ENCODE assay signal across 8 mouse cellular contexts in genomic region chr9:117373164-117373741, GRCm38 (mm10).
A peak's percentile ranks its signal among the peaks of the same experiment; 100 is the strongest.
DNase-seq lines count a peak whose midpoint lies in the region; ATAC-seq and TF ChIP-seq lines count a peak whose summit lies in the region.

No protein-coding gene starts in this region.

- no peak for TF ChIP-seq CTCF in liver, postnatal 0 days (IDR thresholded peaks at IDR 0.05; ENCODE audit: low read depth)

- no peak; the same call in 1 of the 2 replicates for TF ChIP-seq EP300 in liver, postnatal 0 days (IDR thresholded peaks at IDR 0.05; ENCODE audit: low read depth)

- no peak overlapping the region for H3K4me2 ChIP-seq in heart, embryonic 15.5 days
- no peak overlapping the region for H3K4me2 ChIP-seq in liver, postnatal 0 days (ENCODE audit: low read depth, low read length)

- 37% methylated on average over 7 of the region's 7 CpGs for WGBS in heart, embryonic 15.5 days
- WGBS in liver, postnatal 0 days (ENCODE audit: insufficient replicate concordance): 18% methylated on average over 7 of the region's 7 CpGs
- 75% methylated on average over 7 of the region's 7 CpGs for WGBS in forebrain, embryonic 10.5 days

- H3K9ac ChIP-seq in heart, embryonic 15.5 days: no peak overlapping the region
- H3K9ac ChIP-seq in liver, postnatal 0 days (replicated peaks): no peak overlapping the region

- H3K4me1 ChIP-seq in heart, embryonic 15.5 days (replicated peaks): no peaks in the 10 kb centered on the region
- no peaks in the 10 kb centered on the region for H3K4me1 ChIP-seq in liver, postnatal 0 days (ENCODE audit: insufficient read depth)
- peaks cover 2% of the 10 kb centered on the region; the same call in 1 of the 2 replicates for H3K4me1 ChIP-seq in forebrain, embryonic 10.5 days

- no peak overlapping the region for H3K4me3 ChIP-seq in heart, embryonic 15.5 days
- no peak overlapping the region for H3K4me3 ChIP-seq in liver, postnatal 0 days (ENCODE audit: low read depth, low read length)
- no peak overlapping the region for H3K4me3 ChIP-seq in forebrain, embryonic 10.5 days

- H3K9me3 ChIP-seq in heart, embryonic 15.5 days (replicated peaks): no peaks in the 10 kb centered on the region
- no peaks in the 10 kb centered on the region for H3K9me3 ChIP-seq in liver, postnatal 0 days (ENCODE audit: low read length)
- H3K9me3 ChIP-seq in forebrain, embryonic 10.5 days: no peaks in the 10 kb centered on the region

- no peaks in the 10 kb centered on the region for H3K36me3 ChIP-seq in heart, embryonic 15.5 days
- H3K36me3 ChIP-seq in liver, postnatal 0 days (replicated peaks; ENCODE audit: insufficient read depth, low read length): no peaks in the 10 kb centered on the region
- no peaks in the 10 kb centered on the region for H3K36me3 ChIP-seq in forebrain, embryonic 10.5 days (replicated peaks)

- DNase-seq in cerebellum, postnatal 25 days: peak; percentile 12 to 14
- no peak for DNase-seq in cerebellum, adult 9-11 months
- peak; percentile 66 for DNase-seq in adrenal gland, adult 2 months
- DNase-seq in liver, postnatal 0 days: peak; percentile 34
- no peak for DNase-seq in forebrain, embryonic 10.5 days (ENCODE audit: extremely low spot score, low spot score)
- no peak for DNase-seq in layer of hippocampus, postnatal 36 days
- DNase-seq in T-cell, adult 2 months (ENCODE audit: low spot score): no peak

- H3K27me3 ChIP-seq in heart, embryonic 15.5 days: no peaks in the 10 kb centered on the region
- H3K27me3 ChIP-seq in liver, postnatal 0 days (ENCODE audit: insufficient read depth, low read length): no peaks in the 10 kb centered on the region
- H3K27me3 ChIP-seq in forebrain, embryonic 10.5 days (ENCODE audit: poor library complexity, severe bottlenecking): peaks cover 2% of the 10 kb centered on the region

- ATAC-seq in heart, embryonic 15.5 days (replicated peaks; ENCODE audit: insufficient number of reproducible peaks, insufficient read depth, low FRiP score, low read depth): peak; percentile 39; the same call in 1 of the 2 replicates
- no peak for ATAC-seq in liver, postnatal 0 days

- no peak overlapping the region; the same call in 1 of the 2 replicates for H3K27ac ChIP-seq in heart, embryonic 15.5 days
- no peak overlapping the region for H3K27ac ChIP-seq in liver, postnatal 0 days (ENCODE audit: low read depth)
- no peak overlapping the region for H3K27ac ChIP-seq in forebrain, embryonic 10.5 days

Comparison
In these comparisons a context has a peak if more than half of its experiments do, and no peak if none do; other contexts are left out.
1. DNase-seq: peak in cerebellum, postnatal 25 days (2 of 2), adrenal gland, adult 2 months (single experiment) and liver, postnatal 0 days (single experiment); none in cerebellum, adult 9-11 months (single experiment), forebrain, embryonic 10.5 days (single experiment), layer of hippocampus, postnatal 36 days (0 of 2) and T-cell, adult 2 months (single experiment).